Mouse (Mus musculus) heart, embryonic 15.5 days (tissue): Measurements from ENCODE around the gene Brd2. TPM values are rescaled to one million over a fixed set of nuclear protein-coding genes. Genes with fewer than 3 reads are reported as not detected.

Experiments used
- ATAC-seq: fragments of 200-750 bp; cut with Nextera tagmentation; replicated peaks from 2 replicates; pipeline ENCODE4 v1.8.0; 2017; ENCODE audit warnings: low read depth, moderate TSS enrichment; ENCODE audit not compliant: insufficient number of reproducible peaks, insufficient read depth, low FRiP score
- H3K27ac ChIP-seq: fragments of 300-500 bp; sonication (generic); 2 replicates; pipeline ENCODE4 v1.5.1; 2015; ENCODE audit warnings: mild to moderate bottlenecking, inconsistent platforms
- H3K27me3 ChIP-seq: fragments of 300-500 bp; sonication (generic); 2 replicates; pipeline ENCODE4 v1.6.1; 2015; ENCODE audit warnings: inconsistent platforms
- H3K36me3 ChIP-seq: fragments of 300-500 bp; sonication (generic); 2 replicates; pipeline ENCODE4 v1.6.1; 2015; ENCODE audit warnings: mild to moderate bottlenecking, inconsistent platforms
- H3K4me1 ChIP-seq: fragments of 300-500 bp; sonication (generic); replicated peaks from 2 replicates; pipeline ENCODE4 v1.6.1; 2015; ENCODE audit warnings: inconsistent platforms
- H3K4me2 ChIP-seq: fragments of 300-500 bp; sonication (generic); 2 replicates; pipeline ENCODE4 v1.6.1; 2015; ENCODE audit warnings: inconsistent platforms, mild to moderate bottlenecking, moderate library complexity
- H3K4me3 ChIP-seq: fragments of 300-500 bp; sonication (generic); 2 replicates; pipeline ENCODE4 v1.5.1; 2015; ENCODE audit warnings: mild to moderate bottlenecking, inconsistent platforms
- H3K9ac ChIP-seq: fragments of 300-500 bp; sonication (generic); 2 replicates; pipeline ENCODE4 v1.6.1; 2015; ENCODE audit warnings: mild to moderate bottlenecking, inconsistent platforms
- H3K9me3 ChIP-seq: fragments of 300-500 bp; sonication (generic); replicated peaks from 2 replicates; pipeline ENCODE4 v1.6.1; 2016; ENCODE audit warnings: inconsistent platforms
- WGBS: fragments of 180-500 bp; shearing (Covaris S2); methylation state at CpG from one replicate; pipeline ENCODE4 v1.1.7; 2015; ENCODE audit warnings: mixed read lengths; 5-methylcytosine and 5-hydroxymethylcytosine counted together
- polyA plus RNA-seq: library from polyadenylated mRNA; unstranded; fragments of >200 nt; fragmentation: Nextera tagmentation; extraction: Ambion mirVana; gene quantifications from 2 replicates; pipeline ENCODE4 v1.2.1, GENCODE M21; 2015

Brd2 gene
- polyA plus RNA-seq, 1 experiment from 2014 or later: 59.0 TPM

DNA sequence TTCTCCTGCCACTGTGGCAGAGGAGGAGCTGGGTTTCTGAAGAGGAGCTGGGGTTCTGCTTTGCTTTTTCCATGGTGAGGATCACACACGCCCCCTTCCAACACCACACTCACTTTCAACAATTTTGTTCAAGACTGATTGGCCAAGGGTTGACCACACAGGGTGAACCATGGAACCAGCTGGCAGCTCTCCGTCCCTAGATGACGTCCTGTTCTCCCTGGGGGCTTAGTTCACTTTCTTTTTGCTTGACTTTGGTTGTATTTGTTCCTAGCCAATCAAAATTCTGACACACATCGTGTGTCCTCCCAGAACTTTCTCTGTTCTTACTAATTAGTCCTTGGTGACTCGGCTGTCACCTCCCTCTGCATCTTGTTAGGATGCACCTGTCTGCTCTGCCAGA lies 25.2 kb downstream of the Brd2 start:
- H3K9me3 ChIP-seq: no peaks in the 10 kb centered on the region
- no peak overlapping the region for H3K27ac ChIP-seq
- no peaks in the 10 kb centered on the region for H3K36me3 ChIP-seq
- peaks cover 13% of the 10 kb centered on the region for H3K4me1 ChIP-seq
- no peak for ATAC-seq
- 67% methylated on average over 5 of the region's 5 CpGs for WGBS
- H3K27me3 ChIP-seq: no peaks in the 10 kb centered on the region
- no peak overlapping the region for H3K4me3 ChIP-seq
- no peak overlapping the region for H3K4me2 ChIP-seq
- no peak overlapping the region for H3K9ac ChIP-seq

DNA sequence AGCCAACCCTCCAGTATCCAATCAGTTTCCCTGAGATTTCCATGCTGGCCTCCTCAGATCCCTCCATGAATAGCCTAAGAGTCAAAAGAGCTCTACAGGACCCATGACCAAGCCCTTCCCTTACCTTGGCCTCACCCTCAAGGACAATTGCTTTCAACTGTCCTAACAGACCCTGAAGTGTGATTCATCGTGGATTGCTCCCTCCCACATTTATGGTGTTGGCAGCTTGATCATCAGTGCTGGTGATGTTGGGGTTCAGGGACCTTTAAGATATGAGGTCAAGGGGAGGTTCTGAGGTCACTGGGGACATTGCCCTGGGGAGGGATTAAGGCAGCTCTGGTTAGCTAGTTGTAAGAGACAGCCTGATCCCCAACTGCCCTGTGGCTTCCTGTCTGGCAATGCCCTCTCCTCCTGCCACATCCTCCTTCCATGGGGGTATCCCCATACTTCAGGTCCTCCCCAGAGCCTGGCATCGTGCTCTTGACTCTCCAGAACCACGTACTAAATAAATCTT lies 25.9 kb downstream of the Brd2 start:
- Histone ChIP-seq H3K36me3 (no peaks in the 10 kb centered on the region), H3K4me2 (no peak overlapping the region), H3K9me3 (no peaks in the 10 kb centered on the region), H3K27me3 (no peaks in the 10 kb centered on the region), H3K9ac (no peak overlapping the region), H3K4me1 (peaks cover 10% of the 10 kb centered on the region), H3K4me3 (no peak overlapping the region), H3K27ac (no peak overlapping the region)
- ATAC-seq: no peak
- WGBS: 65% methylated on average over 3 of the region's 3 CpGs

DNA sequence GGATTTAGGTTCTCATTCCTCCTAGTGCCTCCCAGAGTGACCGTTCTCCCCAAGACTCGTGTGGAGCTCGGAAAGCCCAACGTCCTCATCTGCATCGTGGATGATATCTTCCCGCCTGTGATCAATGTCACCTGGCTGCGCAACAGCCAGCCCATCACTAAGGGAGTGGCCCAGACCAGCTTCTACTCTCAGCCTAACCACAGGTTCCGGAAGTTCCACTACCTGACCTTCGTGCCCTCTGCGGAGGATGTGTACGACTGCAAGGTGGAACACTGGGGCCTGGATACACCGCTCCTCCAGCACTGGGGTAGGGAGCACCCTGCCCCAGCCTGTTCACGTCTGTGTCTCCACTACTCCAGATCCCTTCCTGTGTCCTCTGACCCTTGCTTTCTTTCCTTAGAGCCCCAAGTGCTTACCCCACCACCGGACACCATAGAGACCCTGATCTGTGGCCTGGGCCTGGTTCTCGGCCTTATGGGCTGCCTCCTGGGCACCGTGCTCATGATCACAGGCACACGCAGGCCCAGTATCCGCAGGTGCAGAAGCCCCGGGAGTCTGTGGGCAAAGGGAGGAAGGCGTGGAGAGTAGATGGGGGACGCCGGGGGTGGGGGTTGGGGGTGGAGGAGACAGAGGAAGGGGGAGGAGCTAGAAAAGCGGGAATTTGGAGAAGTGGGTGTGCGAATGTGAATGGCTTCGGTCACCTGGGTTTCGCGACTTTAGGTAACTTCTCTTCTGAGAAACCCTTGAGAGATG lies 28.0 kb downstream of the Brd2 start:
- Histone ChIP-seq H3K4me2 (no peak overlapping the region), H3K4me3 (no peak overlapping the region), H3K9ac (no peak overlapping the region), H3K36me3 (no peaks in the 10 kb centered on the region), H3K27ac (no peak overlapping the region), H3K9me3 (no peaks in the 10 kb centered on the region), H3K27me3 (no peaks in the 10 kb centered on the region), H3K4me1 (peaks cover 8% of the 10 kb centered on the region)
- ATAC-seq: no peak
- 81% methylated on average over 27 of the region's 27 CpGs for WGBS

DNA sequence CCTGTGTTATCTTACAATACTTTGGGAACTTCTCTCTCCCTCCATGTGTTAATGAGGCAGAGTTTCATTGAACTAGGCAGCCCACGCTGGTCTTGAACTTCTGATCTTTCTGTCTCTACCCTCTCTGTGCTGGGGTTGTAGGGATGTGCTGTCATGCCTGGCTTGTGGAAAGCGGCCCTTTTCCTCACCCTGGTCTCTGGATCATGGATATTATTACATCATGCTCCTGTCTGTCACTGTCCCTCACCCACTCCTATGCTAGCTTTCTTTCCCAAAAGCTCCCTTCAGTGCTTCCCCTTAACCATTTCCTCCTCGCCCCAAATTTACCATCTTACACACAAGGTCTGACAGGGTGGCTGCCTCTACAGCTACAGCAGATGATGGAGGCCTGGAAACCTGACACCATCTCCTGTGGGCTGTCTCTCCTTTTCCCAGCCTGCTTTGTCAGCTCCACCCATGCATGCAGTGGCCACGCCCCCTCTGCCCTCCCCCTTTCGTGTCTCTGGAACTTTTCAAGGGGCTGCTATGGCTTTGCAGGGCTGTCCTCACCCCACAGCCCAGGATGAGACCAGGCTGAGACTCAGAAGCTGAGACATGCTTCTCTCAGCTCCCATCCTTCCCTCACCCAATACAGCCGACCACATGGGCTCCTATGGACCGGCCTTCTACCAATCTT lies 29.1 kb downstream of the Brd2 start:
- no peak overlapping the region for H3K9ac ChIP-seq
- no peak overlapping the region for H3K27ac ChIP-seq
- ATAC-seq: no peak; the same call in 1 of the 2 replicates

DNA sequence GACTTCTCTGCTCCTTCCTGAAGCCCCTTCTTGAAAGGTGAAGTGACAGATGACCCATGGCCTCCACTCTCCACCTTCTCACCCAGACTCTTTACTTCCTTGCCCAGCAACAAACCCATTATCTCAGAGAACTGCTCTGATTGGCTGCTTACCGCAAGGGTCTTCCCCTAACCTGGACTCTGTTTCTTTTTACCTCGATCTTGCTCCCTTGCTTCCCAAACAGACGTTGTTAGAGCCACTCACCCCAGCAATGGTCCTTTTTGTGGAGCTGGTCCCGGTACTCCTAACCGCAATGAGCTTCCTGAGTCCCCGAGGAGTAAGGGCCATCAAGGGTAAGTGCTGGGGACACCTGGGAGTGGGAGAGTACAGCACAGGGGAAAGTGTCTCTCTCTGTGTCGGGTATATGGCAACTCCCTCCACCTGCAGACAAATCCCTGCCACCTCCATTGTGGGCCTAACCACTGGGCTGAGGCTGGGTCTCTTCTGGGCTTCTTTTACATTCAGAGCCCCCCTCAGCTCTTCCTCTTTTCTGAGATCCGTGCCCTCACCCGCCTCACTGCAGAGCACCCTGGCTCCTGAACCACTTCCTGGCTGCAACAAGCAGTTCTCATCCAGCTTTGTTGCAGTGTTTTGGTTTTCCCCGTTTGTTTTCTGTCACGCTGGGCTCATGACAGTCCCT lies 30.1 kb downstream of the Brd2 start, which contains the start of gene H2-Oa:
H2-Oa (plus strand) TSS at position 144 of the 679 bp plus-strand sequence.
- ATAC-seq: no peak
- H3K9me3 ChIP-seq: no peaks in the 10 kb centered on the region
- no peak within 1 kb of the TSS for H3K4me3 ChIP-seq
- H3K27ac ChIP-seq: no peak within 1 kb of the TSS
- H3K27me3 ChIP-seq: no peaks in the 10 kb centered on the region; the same call in 1 of the 2 replicates
- H3K4me1 ChIP-seq: peaks cover 6% of the 10 kb centered on the region; the same call in 1 of the 2 replicates
- no peak within 1 kb of the TSS for H3K4me2 ChIP-seq
- H3K9ac ChIP-seq: no peak within 1 kb of the TSS
- H3K36me3 ChIP-seq: no peaks in the 10 kb centered on the region
- WGBS: 35% methylated on average over 11 of the region's 11 CpGs

More for the DNA sequence above, 29.1 kb downstream of the Brd2 start:
- H3K4me1 ChIP-seq: peaks cover 6% of the 10 kb centered on the region; the same call in 1 of the 2 replicates
- no peak overlapping the region for H3K4me3 ChIP-seq
- H3K27me3 ChIP-seq: no peaks in the 10 kb centered on the region; the same call in 1 of the 2 replicates
- WGBS: 28% methylated on average over 7 of the region's 7 CpGs
- H3K9me3 ChIP-seq: no peaks in the 10 kb centered on the region
- no peak overlapping the region for H3K4me2 ChIP-seq
- H3K36me3 ChIP-seq: no peaks in the 10 kb centered on the region

DNA sequence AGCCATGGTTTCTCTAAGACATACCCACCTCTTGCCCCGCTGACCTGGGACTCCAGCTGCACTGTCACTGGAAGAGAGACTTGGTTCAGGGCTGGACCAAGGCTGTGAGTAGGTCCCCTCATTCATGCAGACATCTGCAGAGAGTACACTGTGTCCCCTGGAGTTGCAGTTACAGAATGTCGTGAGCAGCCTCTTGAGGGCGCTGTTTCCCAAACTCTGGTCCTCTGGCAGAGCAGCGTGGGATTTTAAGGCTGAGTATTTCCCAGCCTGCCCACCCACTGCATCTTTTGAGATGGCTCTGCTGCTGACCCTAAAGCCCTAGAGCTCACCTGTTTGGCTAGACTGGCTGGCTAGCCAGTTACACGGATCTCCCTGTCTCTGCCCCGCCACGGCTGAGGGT lies 31.5 kb downstream of the Brd2 start:
- ATAC-seq: no peak
- Histone ChIP-seq H3K27ac (no peak overlapping the region), H3K4me2 (no peak overlapping the region), H3K27me3 (peaks cover 5% of the 10 kb centered on the region; the same call in 1 of the 2 replicates), H3K4me3 (no peak overlapping the region), H3K4me1 (peaks cover 6% of the 10 kb centered on the region; the same call in 1 of the 2 replicates), H3K9ac (no peak overlapping the region), H3K36me3 (no peaks in the 10 kb centered on the region), H3K9me3 (no peaks in the 10 kb centered on the region)
- WGBS: 53% methylated on average over 7 of the region's 7 CpGs

DNA sequence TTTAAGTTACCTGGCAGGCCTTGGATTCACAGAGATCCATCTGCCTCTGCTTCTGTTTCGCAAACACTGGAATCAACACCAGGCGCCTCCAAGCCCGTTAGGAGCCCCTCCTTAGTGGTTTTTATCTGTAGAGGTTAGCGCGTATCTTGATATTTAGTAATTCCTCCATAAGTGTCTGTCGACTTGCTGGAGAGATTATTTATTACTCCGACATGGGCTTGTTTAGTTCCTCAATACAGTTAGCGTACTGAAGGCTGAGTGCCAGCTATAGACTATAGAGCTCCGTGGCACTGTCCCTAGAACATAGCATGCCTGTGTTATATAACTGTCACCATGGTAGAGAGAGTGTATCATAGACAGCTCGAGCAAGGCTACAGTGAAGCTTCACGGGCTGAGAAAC lies 34.3 kb downstream of the Brd2 start:
- Histone ChIP-seq H3K36me3 (no peaks in the 10 kb centered on the region), H3K4me1 (peaks cover under 1% of the 10 kb centered on the region; the same call in 1 of the 2 replicates), H3K27me3 (peaks cover 19% of the 10 kb centered on the region), H3K27ac (no peak overlapping the region), H3K4me3 (no peak overlapping the region), H3K9me3 (no peaks in the 10 kb centered on the region), H3K9ac (no peak overlapping the region), H3K4me2 (no peak overlapping the region)
- ATAC-seq: no peak
- 56% methylated on average over 11 of the region's 11 CpGs for WGBS

DNA sequence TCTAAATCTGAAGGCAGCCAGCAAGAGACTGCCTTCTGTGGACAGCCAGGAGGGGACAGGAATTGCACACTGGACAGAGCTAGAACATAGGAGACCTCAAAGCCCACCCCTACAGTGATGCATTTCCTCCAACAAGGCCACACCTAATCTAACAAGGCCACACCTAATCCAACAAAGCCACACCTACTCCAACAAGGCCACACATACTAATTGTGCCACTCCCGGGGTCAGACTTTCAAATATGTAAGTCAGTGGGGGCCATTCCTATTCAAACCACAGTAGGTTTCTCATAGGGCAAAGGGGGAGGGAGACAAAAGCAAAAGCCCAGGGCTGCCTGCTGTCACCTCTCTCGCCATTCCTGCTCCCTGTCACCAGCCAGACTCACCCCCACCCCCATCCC lies 35.0 kb downstream of the Brd2 start:
- Histone ChIP-seq H3K27me3 (peaks cover 23% of the 10 kb centered on the region), H3K9ac (no peak overlapping the region), H3K36me3 (no peaks in the 10 kb centered on the region), H3K4me3 (no peak overlapping the region), H3K27ac (no peak overlapping the region), H3K9me3 (no peaks in the 10 kb centered on the region), H3K4me2 (no peak overlapping the region), H3K4me1 (no peaks in the 10 kb centered on the region)
- WGBS: 42% methylated on average over 2 of the region's 2 CpGs
- no peak for ATAC-seq

DNA sequence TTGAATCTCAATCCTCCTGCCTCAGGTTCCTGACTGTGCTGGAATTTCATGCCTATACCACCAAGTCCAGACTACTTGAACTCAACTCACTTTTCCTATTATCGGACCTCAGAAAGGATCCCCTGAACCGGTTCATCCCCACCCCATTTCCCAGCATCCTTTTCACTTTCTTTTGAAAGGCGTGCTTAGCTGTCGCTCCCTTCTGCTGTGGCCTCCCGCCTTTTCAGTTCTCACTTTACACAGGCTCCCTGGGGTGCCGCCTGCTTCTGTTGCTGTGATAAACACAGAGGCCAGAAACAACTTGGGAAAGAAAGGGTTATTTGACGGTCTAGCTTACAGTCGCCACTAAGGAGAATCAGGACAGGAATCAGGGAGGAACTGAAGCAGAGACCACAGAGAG lies 39.3 kb downstream of the Brd2 start:
- Histone ChIP-seq H3K36me3 (no peaks in the 10 kb centered on the region), H3K27ac (no peak overlapping the region), H3K9ac (no peak overlapping the region), H3K4me2 (no peak overlapping the region), H3K27me3 (peaks cover 31% of the 10 kb centered on the region), H3K9me3 (no peaks in the 10 kb centered on the region), H3K4me1 (no peaks in the 10 kb centered on the region), H3K4me3 (no peak overlapping the region)
- ATAC-seq: no peak
- WGBS: 11% methylated on average over 8 of the region's 8 CpGs

DNA sequence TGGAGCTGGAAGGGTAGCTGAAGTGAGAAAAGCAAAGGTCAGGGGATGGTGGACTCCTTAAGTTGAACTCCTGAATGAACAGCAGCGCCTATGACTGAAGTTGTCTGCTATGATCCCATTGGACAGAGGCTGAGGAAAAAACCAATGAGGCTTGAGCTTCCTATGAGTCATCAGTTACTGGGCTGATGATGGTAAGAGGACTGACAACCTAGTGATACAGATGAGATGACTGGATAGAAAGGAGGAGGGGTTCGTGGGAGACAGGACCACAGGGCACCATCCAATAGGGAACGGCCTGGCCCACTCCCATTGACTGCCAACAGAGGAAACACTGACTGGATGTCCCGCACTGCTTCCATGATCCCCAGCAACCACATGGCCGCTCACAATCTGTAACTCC lies 42.8 kb downstream of the Brd2 start:
- no peak overlapping the region for H3K4me3 ChIP-seq
- no peaks in the 10 kb centered on the region for H3K4me1 ChIP-seq
- no peak overlapping the region for H3K9ac ChIP-seq
- peak; percentile 39; the same call in 1 of the 2 replicates for ATAC-seq
- H3K27ac ChIP-seq: no peak overlapping the region
- no peaks in the 10 kb centered on the region for H3K9me3 ChIP-seq
- H3K36me3 ChIP-seq: no peaks in the 10 kb centered on the region
- WGBS: 20% methylated on average over 5 of the region's 5 CpGs
- H3K27me3 ChIP-seq: peaks cover 44% of the 10 kb centered on the region
- H3K4me2 ChIP-seq: no peak overlapping the region

DNA sequence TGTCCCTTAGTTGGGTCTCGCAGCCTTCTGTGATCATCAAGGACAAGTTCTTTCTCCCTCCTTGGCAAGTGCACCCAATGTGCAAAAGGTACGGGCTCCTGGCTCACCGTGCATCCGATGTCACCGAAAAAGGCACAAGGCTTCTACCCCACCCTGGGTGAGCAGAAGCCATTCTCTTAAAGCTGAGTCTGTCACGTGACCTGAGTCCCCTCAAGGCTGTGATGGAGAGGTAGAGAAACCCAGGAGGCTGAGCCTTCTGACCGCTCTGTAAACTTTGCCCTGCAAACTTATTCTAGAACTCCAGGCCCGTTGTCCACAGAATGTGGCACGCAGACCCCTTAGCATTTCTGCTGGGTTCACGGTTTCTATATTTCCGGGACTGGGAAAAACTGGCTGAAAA lies 43.4 kb downstream of the Brd2 start:
- 87% methylated on average over 11 of the region's 11 CpGs for WGBS
- ATAC-seq: no peak
- H3K9me3 ChIP-seq: no peaks in the 10 kb centered on the region

More for the DNA sequence above, 43.4 kb downstream of the Brd2 start:
- H3K36me3 ChIP-seq: no peaks in the 10 kb centered on the region
- no peak overlapping the region for H3K9ac ChIP-seq
- no peak overlapping the region for H3K4me3 ChIP-seq
- no peaks in the 10 kb centered on the region for H3K4me1 ChIP-seq
- peaks cover 44% of the 10 kb centered on the region for H3K27me3 ChIP-seq
- no peak overlapping the region for H3K27ac ChIP-seq
- no peak overlapping the region for H3K4me2 ChIP-seq
